Comparison of ENCODE assay signal across 8 mouse cellular contexts in genomic region chr2:164592014-164592413, GRCm38 (mm10). TPM values are rescaled to one million over a fixed set of nuclear protein-coding genes. Genes with fewer than 3 reads are reported as not detected.
DNase-seq lines count a peak whose midpoint lies in the region; ATAC-seq and TF ChIP-seq lines count a peak whose summit lies in the region.

No protein-coding gene starts in this region.

- H3K4me2 ChIP-seq in limb, embryonic 14.5 days (replicated peaks; ENCODE audit: low read depth, low read length, severe bottlenecking) = no peak overlapping the region

- peak; percentile 8 to 11 for DNase-seq in cerebellum, postnatal 25 days
- DNase-seq in cerebellum, adult 11-12 months = no peak
- DNase-seq in thymus, postnatal 14 days = peak; percentile 9
- no peak for DNase-seq in thymus, postnatal 4 days
- DNase-seq in forelimb bud, embryonic 11.5 days (ENCODE audit: low read depth, low spot score) = peak; percentile 78
- DNase-seq in limb, embryonic 14.5 days (ENCODE audit: low spot score) = peak; percentile 59
- DNase-seq in heart, adult 11 months = no peak

- no peak overlapping the region for H3K9ac ChIP-seq in limb, embryonic 14.5 days (ENCODE audit: low read depth, low read length, severe bottlenecking)

- no peak overlapping the region for H3K4me3 ChIP-seq in limb, embryonic 14.5 days (replicated peaks; ENCODE audit: low read length)
- H3K4me3 ChIP-seq in small intestine, adult 2 months (ENCODE audit: low read depth, low read length) = no peak overlapping the region

- no peaks in the 10 kb centered on the region for H3K4me1 ChIP-seq in limb, embryonic 14.5 days (ENCODE audit: control insufficient read depth, insufficient read depth, low read length)
- no peaks in the 10 kb centered on the region for H3K4me1 ChIP-seq in small intestine, adult 2 months (ENCODE audit: control insufficient read depth, insufficient read depth, insufficient read length, low read length)

- no peak for TF ChIP-seq POLR2A in limb, embryonic 14.5 days (IDR thresholded peaks at IDR 0.05; ENCODE audit: borderline replicate concordance, extremely low read depth, insufficient read depth, insufficient read length)
- TF ChIP-seq POLR2A in small intestine, adult 2 months (IDR thresholded peaks at IDR 0.05; ENCODE audit: low read depth, low read length) = no peak

- ATAC-seq in limb, embryonic 14.5 days (ENCODE audit: low FRiP score, low read depth) = peak; percentile 72; the same call in 1 of the 2 replicates

- H3K27ac ChIP-seq in limb, embryonic 14.5 days (replicated peaks; ENCODE audit: low read depth, low read length) = no peak overlapping the region
- H3K27ac ChIP-seq in small intestine, adult 2 months (ENCODE audit: insufficient read depth, low read depth, low read length) = no peak overlapping the region

- H3K9me3 ChIP-seq in limb, embryonic 14.5 days (ENCODE audit: control insufficient read depth, low read length) = no peaks in the 10 kb centered on the region

- WGBS in limb, embryonic 14.5 days = 10% methylated on average over 4 of the region's 4 CpGs
- WGBS in small intestine, adult 2 months = 3% methylated on average over 4 of the region's 4 CpGs

- H3K36me3 ChIP-seq in limb, embryonic 14.5 days (ENCODE audit: control insufficient read depth, insufficient read depth, low read length) = no peaks in the 10 kb centered on the region
- H3K36me3 ChIP-seq in small intestine, adult 2 months (ENCODE audit: control insufficient read depth, insufficient read depth, low read length) = no peaks in the 10 kb centered on the region

- no peaks in the 10 kb centered on the region for H3K27me3 ChIP-seq in limb, embryonic 14.5 days (ENCODE audit: control insufficient read depth, insufficient read depth, low read length)
- H3K27me3 ChIP-seq in small intestine, adult 2 months (ENCODE audit: control insufficient read depth, insufficient read depth, low read length) = no peaks in the 10 kb centered on the region

- TF ChIP-seq CTCF in small intestine, adult 2 months (IDR thresholded peaks at IDR 0.05; ENCODE audit: extremely low read depth, insufficient read length, insufficient replicate concordance, low read depth, low read length) = peak; percentile 50; the same call in 1 of the 2 replicates

RNA-seq across cellular contexts. Expression of gene Eppin, which starts 1.4 kb away (rescaled TPM):
- polyA plus RNA-seq in limb, embryonic 14.5 days (2012; rRNA removed) = not detected in 2 replicates
- not detected in 2 replicates for polyA plus RNA-seq in limb, embryonic 14.5 days (2014; fragmentation: Nextera tagmentation; extraction: Ambion mirVana)
- not detected in 2 replicates for polyA plus RNA-seq in small intestine, adult 2 months (2012; rRNA removed)

RNA-seq across cellular contexts. Expression of gene Wfdc6a, which starts 6.8 kb away (rescaled TPM):
- 0.37 and 0.55 TPM in 2 replicates for polyA plus RNA-seq in limb, embryonic 14.5 days (2012; rRNA removed)
- 0.25 and 0.53 TPM in 2 replicates for polyA plus RNA-seq in limb, embryonic 14.5 days (2014; fragmentation: Nextera tagmentation; extraction: Ambion mirVana)
- polyA plus RNA-seq in small intestine, adult 2 months (2012; rRNA removed) = not detected in 2 replicates

RNA-seq across cellular contexts. Expression of gene Spint3, which starts 18.8 kb away (rescaled TPM):
- not detected in 2 replicates for polyA plus RNA-seq in limb, embryonic 14.5 days (2012; rRNA removed)
- polyA plus RNA-seq in limb, embryonic 14.5 days (2014; fragmentation: Nextera tagmentation; extraction: Ambion mirVana) = not detected in 2 replicates
- polyA plus RNA-seq in small intestine, adult 2 months (2012; rRNA removed) = not detected in 2 replicates

RNA-seq across cellular contexts. Expression of gene Wfdc6b, which starts 21.3 kb away (rescaled TPM):
- polyA plus RNA-seq in limb, embryonic 14.5 days (2012; rRNA removed) = not detected in 2 replicates
- polyA plus RNA-seq in limb, embryonic 14.5 days (2014; fragmentation: Nextera tagmentation; extraction: Ambion mirVana) = not detected in 2 replicates
- polyA plus RNA-seq in small intestine, adult 2 months (2012; rRNA removed) = not detected in 2 replicates

RNA-seq across cellular contexts. Expression of gene Wfdc8, which starts 21.4 kb away (rescaled TPM):
- polyA plus RNA-seq in limb, embryonic 14.5 days (2012; rRNA removed) = not detected in 2 replicates
- polyA plus RNA-seq in limb, embryonic 14.5 days (2014; fragmentation: Nextera tagmentation; extraction: Ambion mirVana) = not detected in 2 replicates
- polyA plus RNA-seq in small intestine, adult 2 months (2012; rRNA removed) = 0.05 TPM in 1 of 2 replicates, not detected in the other

Comparison
In these comparisons a context has a peak if more than half of its experiments do, and no peak if none do; other contexts are left out.
1. DNase-seq: peak in cerebellum, postnatal 25 days (2 of 2), thymus, postnatal 14 days (single experiment), forelimb bud, embryonic 11.5 days (single experiment) and limb, embryonic 14.5 days (single experiment); none in cerebellum, adult 11-12 months (single experiment), thymus, postnatal 4 days (single experiment) and heart, adult 11 months (single experiment).